Mouse (Mus musculus): ENCODE results near the gene Kmt5b.

DNA sequence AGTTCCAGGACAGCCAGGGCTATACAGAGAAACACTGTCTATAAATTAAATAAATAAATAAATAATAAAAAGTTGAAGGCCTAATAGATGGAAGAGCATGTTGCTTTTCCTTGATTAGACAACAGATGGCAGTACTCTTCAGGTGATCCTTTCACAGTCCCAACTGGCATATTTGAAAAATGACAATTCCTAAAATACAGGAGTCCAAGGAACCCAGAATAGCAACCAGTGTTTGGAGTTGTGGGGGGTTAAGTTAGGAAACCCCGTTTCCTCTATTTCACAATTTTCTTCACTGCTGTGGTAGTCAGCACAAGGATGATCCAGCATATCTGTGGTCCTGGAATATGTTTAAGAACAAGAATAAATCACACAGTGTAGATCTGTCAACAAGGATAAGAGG is 22.9 kb downstream of the Kmt5b start:
- TF ChIP-seq CTCF (IDR thresholded peaks at IDR 0.05; ENCODE audit: control insufficient read depth, insufficient read depth, insufficient read length): no peak
- TF ChIP-seq USF1 (IDR thresholded peaks at IDR 0.05; ENCODE audit: low read depth): no peak
- TF ChIP-seq CEBPB (IDR thresholded peaks at IDR 0.05; ENCODE audit: low read depth): no peak
- TF ChIP-seq MYOG (IDR thresholded peaks at IDR 0.05; ENCODE audit: control insufficient read depth, extremely low read depth, insufficient read length): no peak
